Mouse (Mus musculus) cerebellum, postnatal 10 days (tissue): ENCODE measurements around the gene Gm21748.
"Not testable (repeated sequence)": the region's sequence is repeated elsewhere in the genome, so short reads cannot be mapped to it uniquely, and the experiment has no call there.

ENCODE experiments used
- DNase-seq, 2 experiments: peaks; one replicate each; pipeline ENCODE4 v3.0.0; 2021; ENCODE audit warnings: mixed read lengths in 2 of 2

Gene Gm21748

DNA sequence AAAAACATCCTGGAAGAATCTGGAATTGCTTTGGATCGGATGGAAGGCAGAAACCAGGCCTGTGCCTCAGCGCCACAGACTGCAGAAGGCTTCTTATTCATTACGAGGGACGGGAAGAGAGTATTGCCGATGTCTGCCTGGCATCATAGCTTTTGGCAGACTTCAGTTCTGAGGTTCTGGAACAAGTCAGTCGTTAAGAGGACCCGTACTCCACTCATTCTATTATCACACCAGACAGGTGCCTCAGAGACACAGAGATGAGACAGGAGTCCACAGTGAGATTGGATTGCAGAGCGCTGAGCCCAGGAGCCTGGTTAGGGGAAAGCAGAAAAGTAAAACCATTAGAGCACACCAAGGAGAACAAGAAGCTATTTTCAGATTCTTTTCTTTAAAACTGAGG lies at the start of gene Gm21748:
Gm21748 (minus strand) TSS at position 101 of the 400 bp plus-strand sequence.
- not testable (repeated sequence) for DNase-seq
